Mouse (Mus musculus) ES-E14 (cell line): ENCODE results near the gene Clasp1.

Experiments
- HCFC1 ChIP-seq: IDR thresholded peaks from 2 replicates; pipeline ENCODE4 v1.6.1; 2012; ENCODE audit warnings: low read length, inconsistent platforms, borderline replicate concordance; ENCODE audit not compliant: insufficient read depth
- MAFK ChIP-seq: IDR thresholded peaks from 2 replicates; pipeline ENCODE4 v1.6.1; 2014; ENCODE audit warnings: mild to moderate bottlenecking, low read depth, low read length, inconsistent platforms; ENCODE audit not compliant: insufficient read depth
- ZC3H11A ChIP-seq: IDR thresholded peaks from 2 replicates; pipeline ENCODE4 v1.6.1; 2012; ENCODE audit warnings: low read depth, mild to moderate bottlenecking, inconsistent platforms, low read length, borderline replicate concordance

GRCm38 (mm10) chr1:118643138-118643979 lies 254.5 kb downstream of the Clasp1 start:
- no peak for TF ChIP-seq HCFC1
- no peak for TF ChIP-seq MAFK
- TF ChIP-seq ZC3H11A = no peak
